Mouse (Mus musculus): ENCODE measurements around the gene Nek1.
"Not testable (repeated sequence)": the region's sequence is repeated elsewhere in the genome, so short reads cannot be mapped to it uniquely, and the experiment has no call there.

GRCm38 (mm10) chr8:60984260-60985010, 8.6 kb upstream of the Nek1 start:
- not testable (repeated sequence) for TF ChIP-seq CTCF (IDR thresholded peaks at IDR 0.05; ENCODE audit: control insufficient read depth, insufficient read depth, insufficient read length); FOSL1 (IDR thresholded peaks at IDR 0.05; ENCODE audit: insufficient read depth, low read length, poor library complexity, severe bottlenecking); CEBPB (IDR thresholded peaks at IDR 0.05; ENCODE audit: low read depth); USF1 (IDR thresholded peaks at IDR 0.05; ENCODE audit: low read depth); MYOD1 (IDR thresholded peaks at IDR 0.05; ENCODE audit: control insufficient read depth, insufficient read length, low read depth)
